Mouse (Mus musculus) kidney, embryonic 16.5 days (tissue): ENCODE measurements around the gene Etnk1. TPM values are rescaled to one million over a fixed set of nuclear protein-coding genes. Genes with fewer than 3 reads are reported as not detected.

ENCODE experiments used
- ATAC-seq: fragments of 200-750 bp; cut with Nextera tagmentation; 2 replicates; pipeline ENCODE4 v1.8.0; 2017; ENCODE audit warnings: moderate TSS enrichment; ENCODE audit not compliant: low FRiP score, low TSS enrichment
- H3K27ac ChIP-seq: fragments of 300-500 bp; sonication (generic); 2 replicates; pipeline ENCODE4 v1.5.1; 2014; ENCODE audit warnings: low read length
- H3K27me3 ChIP-seq: fragments of 300-500 bp; sonication (generic); 2 replicates; pipeline ENCODE4 v1.6.1; 2014; ENCODE audit warnings: low read length, control low read depth, mixed read lengths; ENCODE audit not compliant: insufficient read depth
- H3K36me3 ChIP-seq: fragments of 300-500 bp; sonication (generic); 2 replicates; pipeline ENCODE4 v1.6.1; 2014; ENCODE audit warnings: low read length, control low read depth, mixed read lengths; ENCODE audit not compliant: insufficient read depth
- H3K4me1 ChIP-seq: fragments of 300-500 bp; sonication (generic); 2 replicates; pipeline ENCODE4 v1.6.1; 2014; ENCODE audit warnings: low read length, control low read depth, mixed read lengths; ENCODE audit not compliant: insufficient read depth
- H3K4me2 ChIP-seq: fragments of 300-500 bp; sonication (generic); replicated peaks from 2 replicates; pipeline ENCODE4 v1.6.1; 2014; ENCODE audit warnings: low read depth, low read length
- H3K4me3 ChIP-seq: fragments of 300-500 bp; sonication (generic); 2 replicates; pipeline ENCODE4 v1.5.1; 2014; ENCODE audit warnings: mild to moderate bottlenecking, low read length
- H3K9ac ChIP-seq: fragments of 300-500 bp; sonication (generic); replicated peaks from 2 replicates; pipeline ENCODE4 v1.6.1; 2014; ENCODE audit warnings: low read length
- H3K9me3 ChIP-seq: fragments of 300-500 bp; sonication (generic); 2 replicates; pipeline ENCODE4 v1.6.1; 2016; ENCODE audit warnings: low read length, control low read depth
- WGBS: fragments of 180-500 bp; shearing (Covaris S2); extraction: QIAGEN DNeasy Blood & Tissue Kit; methylation state at CpG from one replicate; pipeline ENCODE4 v1.1.7; 2014; 5-methylcytosine and 5-hydroxymethylcytosine counted together
- polyA plus RNA-seq: library from polyadenylated mRNA; unstranded; fragments of >200 nt; fragmentation: Nextera tagmentation; extraction: Ambion mirVana; gene quantifications from 2 replicates; pipeline ENCODE4 v1.2.1, GENCODE M21; 2015

The Etnk1 gene
- polyA plus RNA-seq, 1 experiment from 2014 or later, result 32.2 TPM

DNA sequence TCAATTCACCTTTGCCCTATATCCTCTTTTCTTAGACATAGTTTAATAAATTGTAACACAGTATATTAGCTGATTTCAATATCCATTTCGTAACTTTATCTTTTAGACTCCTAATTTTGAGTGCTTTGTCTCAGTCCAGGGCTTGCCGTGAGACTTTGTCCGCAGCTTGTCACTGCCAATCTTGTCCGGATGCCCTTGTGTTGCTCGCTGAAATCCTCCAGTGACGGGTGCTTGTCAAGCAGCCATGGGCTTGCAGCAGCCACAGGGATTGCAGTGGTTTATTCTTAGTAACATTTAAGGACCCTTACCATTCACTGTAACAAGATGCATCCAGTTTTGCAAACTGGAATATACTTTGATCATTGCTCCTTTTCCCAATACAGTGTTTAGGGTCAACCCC, 26.6 kb downstream of the Etnk1 start:
- Histone ChIP-seq H3K4me2 (no peak overlapping the region), H3K9ac (no peak overlapping the region), H3K4me1 (peaks cover 12% of the 10 kb centered on the region), H3K27ac (no peak overlapping the region), H3K9me3 (no peaks in the 10 kb centered on the region), H3K36me3 (peaks cover 40% of the 10 kb centered on the region), H3K27me3 (no peaks in the 10 kb centered on the region), H3K4me3 (no peak overlapping the region)
- no peak for ATAC-seq
- 90% methylated on average over 6 of the region's 6 CpGs for WGBS

DNA sequence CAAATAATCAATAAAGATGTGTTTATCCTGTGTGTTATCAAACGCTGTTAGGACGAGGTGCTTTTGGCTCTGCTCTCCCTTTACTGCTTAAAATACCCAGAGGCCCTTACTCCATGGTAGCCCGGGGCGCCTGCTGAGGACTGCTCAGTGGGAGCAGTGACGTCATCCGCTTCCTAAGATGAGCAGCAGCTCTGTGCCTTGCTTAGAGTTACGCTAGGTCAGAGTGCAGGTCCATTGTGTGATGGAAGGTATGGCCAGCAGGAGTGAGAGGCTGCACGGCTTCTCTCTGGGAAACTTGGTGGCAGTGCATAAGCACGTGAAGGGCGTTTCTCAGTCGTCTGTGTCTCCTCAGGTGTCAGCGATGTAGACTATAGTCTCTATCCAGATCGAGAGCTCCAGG, 30.0 kb downstream of the Etnk1 start:
- WGBS, result 94% methylated on average over 13 of the region's 13 CpGs
- ATAC-seq, result no peak
- H3K27ac ChIP-seq, result no peak overlapping the region
- H3K4me2 ChIP-seq, result no peak overlapping the region
- H3K4me3 ChIP-seq, result no peak overlapping the region
- H3K4me1 ChIP-seq, result no peaks in the 10 kb centered on the region
- H3K9ac ChIP-seq, result no peak overlapping the region
- H3K27me3 ChIP-seq, result no peaks in the 10 kb centered on the region
- no peaks in the 10 kb centered on the region for H3K9me3 ChIP-seq
- peaks cover 61% of the 10 kb centered on the region for H3K36me3 ChIP-seq

- Histone ChIP-seq H3K9ac (no peak overlapping the region), H3K27me3 (no peaks in the 10 kb centered on the region), H3K4me3 (no peak overlapping the region), H3K27ac (no peak overlapping the region), H3K9me3 (no peaks in the 10 kb centered on the region), H3K4me1 (no peaks in the 10 kb centered on the region), H3K4me2 (no peak overlapping the region), H3K36me3 (peaks cover 65% of the 10 kb centered on the region)
- 93% methylated on average over 7 of the region's 7 CpGs for WGBS
- ATAC-seq, result no peak
These were observed 31.4 kb downstream of the Etnk1 start for GRCm38 (mm10) chr6:143198421-143198820.

- H3K36me3 ChIP-seq, result peaks cover 42% of the 10 kb centered on the region
- 94% methylated on average over 15 of the region's 15 CpGs for WGBS
- H3K4me3 ChIP-seq, result no peak overlapping the region
These were observed 36.1 kb downstream of the Etnk1 start for GRCm38 (mm10) chr6:143203097-143203496.

DNA sequence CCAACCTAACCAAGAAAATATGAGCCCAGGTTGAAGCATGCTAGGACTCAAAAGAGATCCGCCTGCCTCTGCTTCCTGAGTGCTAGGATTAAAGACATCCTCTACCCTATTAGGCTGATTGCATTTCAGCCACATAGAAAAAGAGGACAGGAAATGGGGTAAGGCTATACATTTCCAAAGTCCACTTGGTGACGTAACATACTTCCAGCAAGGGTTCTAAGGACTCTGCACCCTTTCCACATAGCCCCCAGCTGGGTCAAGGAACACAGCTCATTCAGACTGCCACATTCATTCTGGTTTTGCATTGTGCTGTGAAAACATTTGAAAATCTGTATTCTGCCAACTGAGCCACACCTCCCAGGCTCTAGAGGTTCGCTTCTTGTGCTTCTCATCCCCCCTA, 41.9 kb downstream of the Etnk1 start:
- no peaks in the 10 kb centered on the region for H3K4me1 ChIP-seq
- no peak overlapping the region for H3K4me2 ChIP-seq
- H3K9ac ChIP-seq, result no peak overlapping the region
- ATAC-seq, result no peak
- 92% methylated on average over 3 of the region's 3 CpGs for WGBS
- H3K27me3 ChIP-seq, result no peaks in the 10 kb centered on the region
- H3K27ac ChIP-seq, result no peak overlapping the region
- H3K9me3 ChIP-seq, result peaks cover 8% of the 10 kb centered on the region; the same call in 1 of the 2 replicates
- no peak overlapping the region for H3K4me3 ChIP-seq
- H3K36me3 ChIP-seq, result peaks cover 29% of the 10 kb centered on the region

More at GRCm38 (mm10) chr6:143203097-143203496, 36.1 kb downstream of the Etnk1 start:
- Histone ChIP-seq H3K9me3 (no peaks in the 10 kb centered on the region), H3K4me2 (no peak overlapping the region), H3K27ac (no peak overlapping the region), H3K9ac (no peak overlapping the region), H3K4me1 (no peaks in the 10 kb centered on the region), H3K27me3 (no peaks in the 10 kb centered on the region)
- no peak for ATAC-seq

GRCm38 (mm10) chr6:143212766-143213165, 45.7 kb downstream of the Etnk1 start:
- Histone ChIP-seq H3K4me2 (no peak overlapping the region), H3K4me3 (no peak overlapping the region), H3K36me3 (peaks cover 28% of the 10 kb centered on the region), H3K9ac (no peak overlapping the region), H3K9me3 (peaks cover 23% of the 10 kb centered on the region), H3K27me3 (no peaks in the 10 kb centered on the region), H3K27ac (no peak overlapping the region), H3K4me1 (no peaks in the 10 kb centered on the region)
- 88% methylated on average over 6 of the region's 6 CpGs for WGBS
- ATAC-seq, result no peak

DNA sequence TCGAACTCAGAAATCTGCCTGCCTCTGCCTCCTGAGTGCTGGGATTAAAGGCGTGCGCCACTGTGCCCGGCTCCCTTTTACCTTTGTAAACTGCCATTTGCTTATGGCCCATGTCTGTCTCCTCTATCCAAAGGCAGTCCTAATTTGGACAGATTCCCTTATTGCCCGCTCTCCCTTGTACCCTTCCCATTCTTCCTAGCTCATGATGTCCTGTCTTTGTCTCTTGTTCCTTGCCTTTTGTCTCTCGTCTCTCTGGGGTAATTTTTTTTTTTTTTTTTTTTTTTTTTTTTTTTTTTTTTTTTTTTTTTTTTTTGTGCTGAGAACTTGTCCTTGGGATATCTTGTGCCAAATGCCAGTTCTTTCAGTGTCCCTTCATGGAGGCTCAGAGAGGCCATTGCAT, 46.4 kb downstream of the Etnk1 start:
- no peak overlapping the region for H3K4me2 ChIP-seq
- H3K36me3 ChIP-seq, result peaks cover 28% of the 10 kb centered on the region
- H3K9me3 ChIP-seq, result peaks cover 23% of the 10 kb centered on the region
- H3K9ac ChIP-seq, result no peak overlapping the region
- no peak overlapping the region for H3K4me3 ChIP-seq
- H3K27ac ChIP-seq, result no peak overlapping the region
- ATAC-seq, result no peak
- WGBS, result 90% methylated on average over 6 of the region's 6 CpGs
- H3K4me1 ChIP-seq, result no peaks in the 10 kb centered on the region
- H3K27me3 ChIP-seq, result no peaks in the 10 kb centered on the region

DNA sequence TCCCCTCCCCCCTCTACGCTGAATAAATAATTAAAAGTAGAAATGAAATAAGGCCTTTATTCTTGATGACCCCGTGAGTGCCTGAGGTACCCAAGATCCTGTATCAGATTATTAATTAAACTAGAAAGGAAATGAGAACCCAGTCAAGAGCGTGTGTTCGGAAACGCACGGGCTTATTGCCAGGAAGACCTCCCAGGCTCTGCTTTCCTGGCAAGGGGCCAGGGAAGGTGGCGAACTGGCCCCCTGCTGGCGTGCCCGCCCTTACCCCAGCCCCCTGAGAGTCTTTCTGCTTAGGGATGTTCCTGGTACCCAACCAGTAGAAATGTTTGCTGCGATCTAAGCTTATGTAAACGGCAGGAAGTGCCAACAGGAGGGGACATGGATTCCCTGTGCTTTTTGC, 49.2 kb downstream of the Etnk1 start:
- no peak for ATAC-seq

DNA sequence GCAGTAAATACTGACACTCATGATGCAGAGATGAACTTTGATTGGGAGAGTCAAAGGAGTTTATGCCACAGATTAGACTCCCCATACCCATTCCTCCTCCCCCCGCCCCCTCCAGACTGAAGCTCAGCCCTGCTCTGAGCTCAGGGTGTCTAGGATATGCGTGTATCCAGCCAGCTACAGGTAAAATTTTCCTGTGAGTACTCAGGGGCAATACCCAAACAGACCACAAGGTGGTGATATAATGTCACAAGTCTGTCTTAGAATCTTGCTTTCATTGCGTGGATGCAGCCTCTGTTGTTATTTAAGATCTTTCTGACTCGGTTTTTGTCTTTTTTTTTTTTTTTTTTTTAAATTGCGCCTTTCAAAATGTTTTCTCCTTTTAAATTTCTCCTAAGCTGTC, 52.3 kb downstream of the Etnk1 start:
- peaks cover 10% of the 10 kb centered on the region for H3K9me3 ChIP-seq
- WGBS, result 7% methylated on average over 5 of the region's 5 CpGs
- ATAC-seq, result no peak

More for the DNA sequence above, 49.2 kb downstream of the Etnk1 start:
- Histone ChIP-seq H3K27ac (no peak overlapping the region), H3K4me3 (no peak overlapping the region), H3K9ac (no peak overlapping the region), H3K27me3 (no peaks in the 10 kb centered on the region), H3K4me2 (no peak overlapping the region), H3K36me3 (peaks cover 12% of the 10 kb centered on the region; the same call in 1 of the 2 replicates), H3K9me3 (peaks cover 17% of the 10 kb centered on the region), H3K4me1 (no peaks in the 10 kb centered on the region)
- 55% methylated on average over 11 of the region's 11 CpGs for WGBS

DNA sequence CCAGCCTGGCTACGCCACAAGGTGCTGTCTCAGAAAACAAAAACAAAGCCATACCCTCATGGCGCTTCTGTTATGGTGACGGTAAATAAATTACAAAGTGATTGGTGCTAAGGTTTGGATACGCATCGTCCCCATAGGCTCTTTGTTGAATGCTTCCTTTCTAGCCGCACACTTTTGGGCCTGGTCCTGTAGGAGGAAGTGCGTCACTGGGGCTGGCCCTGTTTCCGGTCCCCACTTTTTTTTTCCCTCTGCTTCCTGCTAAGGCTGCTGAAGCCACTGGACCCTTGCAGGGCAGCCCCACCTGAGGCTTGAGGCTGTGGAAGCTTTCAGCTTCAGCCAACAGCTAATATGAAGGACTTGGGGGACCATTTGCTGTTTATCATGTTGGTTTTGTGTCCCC, 54.2 kb downstream of the Etnk1 start:
- 77% methylated on average over 8 of the region's 8 CpGs for WGBS
- Histone ChIP-seq H3K4me2 (no peak overlapping the region), H3K4me3 (no peak overlapping the region), H3K27ac (no peak overlapping the region), H3K9ac (no peak overlapping the region), H3K27me3 (peaks cover 9% of the 10 kb centered on the region; the same call in 1 of the 2 replicates), H3K9me3 (no peaks in the 10 kb centered on the region), H3K4me1 (0 out of 2 replicates have a peak, but pooled peaks cover 3% of the 10 kb centered on the region), H3K36me3 (no peaks in the 10 kb centered on the region)
- no peak for ATAC-seq

More for the DNA sequence above, 52.3 kb downstream of the Etnk1 start:
- Histone ChIP-seq H3K27ac (no peak overlapping the region), H3K4me2 (no peak overlapping the region), H3K27me3 (peaks cover 5% of the 10 kb centered on the region; the same call in 1 of the 2 replicates), H3K9ac (no peak overlapping the region), H3K4me1 (0 out of 2 replicates have a peak, but pooled peaks cover under 1% of the 10 kb centered on the region), H3K4me3 (no peak overlapping the region), H3K36me3 (peaks cover 7% of the 10 kb centered on the region; the same call in 1 of the 2 replicates)
